Mouse (Mus musculus): ENCODE results near the gene Coil. TPM values are rescaled to one million over a fixed set of nuclear protein-coding genes. Genes with fewer than 3 reads are reported as not detected.

The Coil gene
- total and polyA plus RNA-seq, 3 experiments = 28.5 to 37.4 (median 35.4) TPM

DNA sequence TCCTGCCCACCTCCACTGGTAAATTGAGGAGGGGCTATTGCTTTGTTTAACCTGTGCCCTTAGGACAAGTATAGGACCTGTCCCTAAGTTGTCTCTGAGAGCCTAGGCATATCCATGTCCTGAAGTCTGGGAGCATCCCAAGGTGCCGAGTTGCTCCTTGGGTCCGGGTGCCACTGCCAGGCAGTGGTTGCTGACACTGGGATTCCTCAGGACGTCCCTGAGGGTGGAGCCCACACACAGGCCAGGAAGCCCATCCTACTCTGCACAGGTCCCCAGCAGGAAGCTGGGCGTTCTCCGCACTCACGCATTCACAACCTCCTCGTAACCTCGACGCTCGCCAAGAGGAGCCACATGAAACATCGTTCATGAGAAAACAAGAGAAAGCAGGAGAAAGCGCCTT, 28.6 kb upstream of the Coil start:
- Histone ChIP-seq H3K4me2 (ENCODE audit: insufficient read depth, low read depth, poor library complexity, severe bottlenecking) (no peak overlapping the region), H3K36me3 (replicated peaks in 1 of 2; ENCODE audit: control insufficient read depth in 1 of 2, insufficient read depth in 1 of 2, low read length in 1 of 2) (peaks cover 70 to 89% of the 10 kb centered on the region in 2 experiments), H3K27ac (ENCODE audit: insufficient read depth, low read depth) (no peak overlapping the region), H3K27me3 (replicated peaks) (no peaks in the 10 kb centered on the region), H3K4me1 (ENCODE audit: control insufficient read depth in 1 of 2, insufficient read depth in 2 of 2) (peaks cover 0 to 8% of the 10 kb centered on the region in 2 experiments; a peak in 2 of 4 replicates), H3K9me3 (replicated peaks; ENCODE audit: low read length) (peaks cover 2% of the 10 kb centered on the region), H3K79me2 (replicated peaks; ENCODE audit: control insufficient read depth, extremely low read depth, insufficient read depth, poor library complexity, severe bottlenecking) (no peaks in the 10 kb centered on the region), H3K4me3 (replicated peaks in 1 of 3; ENCODE audit: low read depth in 2 of 3, low read length in 2 of 3, poor library complexity in 1 of 3) (no peak overlapping the region), H3K9ac (ENCODE audit: insufficient read depth, low read depth) (no peak overlapping the region)
- dilution Hi-C loops (cut with MboI; ENCODE audit: extremely low pct_ligation_motif_present, extremely low pct_unique_long_range_greater_than_20kb, low sequenced_read_pairs) = no loop called here
- in situ Hi-C loops (cut with MboI; ENCODE audit: low pct_ligation_motif_present, low pct_unique_long_range_greater_than_20kb, low sequenced_read_pairs) = no loop called here
- TF ChIP-seq USF1 (IDR thresholded peaks at IDR 0.05; ENCODE audit: low read depth, low read length) (no peak), ZKSCAN1 (IDR thresholded peaks at IDR 0.05; ENCODE audit: borderline replicate concordance, low read depth, low read length) (no peak), CTCF (conservative IDR thresholded peaks at IDR 0.05 in 1 of 2, IDR thresholded peaks at IDR 0.05 in 1 of 2; ENCODE audit: low read depth in 2 of 2, low read length in 2 of 2) (no peak), NRF1 (IDR thresholded peaks at IDR 0.05; ENCODE audit: low read depth, low read length) (no peak), MAZ (IDR thresholded peaks at IDR 0.05; ENCODE audit: low read depth, low read length) (no peak), SIN3A (IDR thresholded peaks at IDR 0.05; ENCODE audit: low read length) (no peak)
- no peak for DNase-seq (ENCODE audit: extremely low read depth)

DNA sequence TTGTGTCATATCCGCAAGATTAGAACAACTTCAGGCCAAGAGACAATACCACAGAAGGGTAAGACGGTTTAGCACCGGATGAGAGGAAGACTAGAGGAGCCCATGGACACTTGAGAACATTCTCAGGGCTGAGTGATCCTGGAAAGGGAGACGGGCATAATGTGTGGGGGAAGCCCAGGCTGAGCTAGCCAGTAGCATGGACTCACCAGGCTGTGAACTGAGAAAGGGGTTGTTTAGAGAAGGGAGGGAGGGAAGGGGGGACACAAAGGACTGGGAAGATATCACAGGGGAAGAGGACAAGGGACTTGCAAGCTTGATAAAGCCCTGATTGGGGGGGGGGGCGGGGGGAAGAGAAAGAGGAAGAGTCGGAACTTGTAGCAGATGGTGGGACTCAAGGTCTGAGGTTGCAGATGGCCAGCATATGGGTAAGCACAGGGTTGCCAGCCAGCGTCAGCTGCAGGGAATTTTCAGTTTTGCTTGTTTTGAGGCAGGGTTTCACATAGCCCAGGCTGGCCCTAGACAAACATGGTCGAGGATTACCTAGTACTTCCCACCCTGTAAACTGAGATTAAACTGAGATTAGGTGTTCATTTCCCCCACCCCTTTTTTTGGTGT, 24.0 kb upstream of the Coil start:
- peaks cover 15% of the 10 kb centered on the region for H3K79me2 ChIP-seq (replicated peaks; ENCODE audit: control insufficient read depth, extremely low read depth, insufficient read depth, poor library complexity, severe bottlenecking)
- H3K9me3 ChIP-seq (replicated peaks; ENCODE audit: low read length) = no peaks in the 10 kb centered on the region
- peaks cover 11 to 52% of the 10 kb centered on the region in 2 experiments for H3K4me1 ChIP-seq (ENCODE audit: control insufficient read depth in 1 of 2, insufficient read depth in 2 of 2)
- H3K36me3 ChIP-seq (replicated peaks in 1 of 2; ENCODE audit: control insufficient read depth in 1 of 2, insufficient read depth in 1 of 2, low read length in 1 of 2) = peaks cover 57 to 88% of the 10 kb centered on the region in 2 experiments
- no peak overlapping the region for H3K4me3 ChIP-seq (replicated peaks in 1 of 3; ENCODE audit: low read depth in 2 of 3, low read length in 2 of 3, poor library complexity in 1 of 3)
- no peak overlapping the region for H3K4me2 ChIP-seq (ENCODE audit: insufficient read depth, low read depth, poor library complexity, severe bottlenecking)
- dilution Hi-C loops (cut with MboI; ENCODE audit: extremely low pct_ligation_motif_present, extremely low pct_unique_long_range_greater_than_20kb, low sequenced_read_pairs) (no loop called here), in situ Hi-C loops (cut with MboI; ENCODE audit: low pct_ligation_motif_present, low pct_unique_long_range_greater_than_20kb, low sequenced_read_pairs) (no loop called here)
- DNase-seq (ENCODE audit: extremely low read depth) = peak; percentile 44
- peak; percentile 52 for TF ChIP-seq ZNF384 (IDR thresholded peaks at IDR 0.05; ENCODE audit: low read depth, low read length)
- 0 out of 2 replicates have a peak, but pooled peaks have one; percentile 32 for TF ChIP-seq TCF12 (IDR thresholded peaks at IDR 0.05; ENCODE audit: low read depth, low read length)
- TF ChIP-seq ETS1 (conservative IDR thresholded peaks at IDR 0.05; ENCODE audit: low read depth, low read length) = peak; percentile 20; the same call in 1 of the 2 replicates
- TF ChIP-seq EP300 (IDR thresholded peaks at IDR 0.05; ENCODE audit: low read length) = peak; percentile 42; the same call in 1 of the 2 replicates
- TF ChIP-seq MAX (IDR thresholded peaks at IDR 0.05; ENCODE audit: low read length) = no peak
- TF ChIP-seq SMC3 (IDR thresholded peaks at IDR 0.05; ENCODE audit: low read depth, low read length) = no peak
- no peak for TF ChIP-seq E2F4 (IDR thresholded peaks at IDR 0.05; ENCODE audit: insufficient replicate concordance, low read depth, low read length)
- no peak overlapping the region for H3K9ac ChIP-seq (ENCODE audit: insufficient read depth, low read depth)
- no peak overlapping the region for H3K27ac ChIP-seq (ENCODE audit: insufficient read depth, low read depth)
- no peaks in the 10 kb centered on the region for H3K27me3 ChIP-seq (replicated peaks)

DNA sequence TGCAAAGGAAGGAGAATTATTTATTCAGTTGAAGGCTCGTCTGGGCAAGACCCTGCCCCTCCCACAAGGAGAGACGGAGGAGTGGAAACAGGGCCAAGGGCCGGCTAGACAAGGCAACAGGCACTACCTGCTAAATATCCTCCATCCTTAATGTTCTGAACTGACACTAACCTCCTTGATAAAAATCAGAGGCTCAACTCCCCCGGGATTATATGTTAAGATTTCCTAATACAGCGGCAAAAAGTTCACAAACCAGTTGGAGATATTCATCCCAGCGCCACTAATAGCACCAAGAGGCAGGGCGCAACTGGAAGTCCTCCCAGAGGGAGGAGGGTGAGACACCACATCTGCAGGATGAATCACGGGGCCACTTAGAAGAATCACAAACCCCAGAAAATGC, 21.2 kb upstream of the Coil start:
- dilution Hi-C loops (cut with MboI; ENCODE audit: extremely low pct_ligation_motif_present, extremely low pct_unique_long_range_greater_than_20kb, low sequenced_read_pairs) (no loop called here), in situ Hi-C loops (cut with MboI; ENCODE audit: low pct_ligation_motif_present, low pct_unique_long_range_greater_than_20kb, low sequenced_read_pairs) (no loop called here)
- TF ChIP-seq NRF1 (IDR thresholded peaks at IDR 0.05; ENCODE audit: low read depth, low read length) (no peak), E2F4 (IDR thresholded peaks at IDR 0.05; ENCODE audit: insufficient replicate concordance, low read depth, low read length) (no peak), ZKSCAN1 (IDR thresholded peaks at IDR 0.05; ENCODE audit: borderline replicate concordance, low read depth, low read length) (no peak), RCOR1 (conservative IDR thresholded peaks at IDR 0.05; ENCODE audit: low read depth, low read length) (no peak), ZNF384 (IDR thresholded peaks at IDR 0.05; ENCODE audit: low read depth, low read length) (no peak), TCF12 (IDR thresholded peaks at IDR 0.05; ENCODE audit: low read depth, low read length) (no peak), POLR2AphosphoS2 (IDR thresholded peaks at IDR 0.05; ENCODE audit: low read depth, low read length) (no peak), SMC3 (IDR thresholded peaks at IDR 0.05; ENCODE audit: low read depth, low read length) (no peak), HCFC1 (IDR thresholded peaks at IDR 0.05; ENCODE audit: low read depth, low read length) (no peak), MXI1 (IDR thresholded peaks at IDR 0.05; ENCODE audit: low read depth, low read length) (no peak), GABPA (IDR thresholded peaks at IDR 0.05; ENCODE audit: insufficient replicate concordance, low read depth, low read length) (no peak), ZMIZ1 (IDR thresholded peaks at IDR 0.05; ENCODE audit: low read depth, low read length) (no peak), JUND (conservative IDR thresholded peaks at IDR 0.05; ENCODE audit: low read depth, low read length) (no peak), CTCF (conservative IDR thresholded peaks at IDR 0.05 in 1 of 2, IDR thresholded peaks at IDR 0.05 in 1 of 2; ENCODE audit: low read depth in 2 of 2, low read length in 2 of 2) (no peak), NELFE (IDR thresholded peaks at IDR 0.05; ENCODE audit: low read depth, low read length) (no peak), USF2 (conservative IDR thresholded peaks at IDR 0.05; ENCODE audit: low read depth, low read length) (no peak)
- no peak overlapping the region for H3K27ac ChIP-seq (ENCODE audit: insufficient read depth, low read depth)
- H3K9ac ChIP-seq (ENCODE audit: insufficient read depth, low read depth) = no peak overlapping the region
- H3K4me1 ChIP-seq (ENCODE audit: control insufficient read depth in 1 of 2, insufficient read depth in 2 of 2) = peaks cover 23 to 75% of the 10 kb centered on the region in 2 experiments
- H3K27me3 ChIP-seq (replicated peaks) = no peaks in the 10 kb centered on the region
- H3K79me2 ChIP-seq (replicated peaks; ENCODE audit: control insufficient read depth, extremely low read depth, insufficient read depth, poor library complexity, severe bottlenecking) = peaks cover 31% of the 10 kb centered on the region
- no peaks in the 10 kb centered on the region for H3K9me3 ChIP-seq (replicated peaks; ENCODE audit: low read length)
- DNase-seq (ENCODE audit: extremely low read depth) = no peak
- no peak overlapping the region for H3K4me2 ChIP-seq (ENCODE audit: insufficient read depth, low read depth, poor library complexity, severe bottlenecking)
- H3K4me3 ChIP-seq (replicated peaks in 1 of 3; ENCODE audit: low read depth in 2 of 3, low read length in 2 of 3, poor library complexity in 1 of 3) = no peak overlapping the region
- peaks cover 43 to 76% of the 10 kb centered on the region in 2 experiments for H3K36me3 ChIP-seq (replicated peaks in 1 of 2; ENCODE audit: control insufficient read depth in 1 of 2, insufficient read depth in 1 of 2, low read length in 1 of 2)
